Mouse (Mus musculus): ENCODE measurements around the gene Lsm12. TPM values are rescaled to one million over a fixed set of nuclear protein-coding genes. Genes with fewer than 3 reads are reported as not detected.

The Lsm12 gene
- polyA plus RNA-seq, 1 experiment from 2014 or later, result 155 TPM

GRCm38 (mm10) chr11:102134516-102134915, 50.6 kb downstream of the Lsm12 start:
- no peaks in the 10 kb centered on the region for H3K9me3 ChIP-seq
- no peak for DNase-seq (ENCODE audit: low spot score)
- no peak overlapping the region for H3K27ac ChIP-seq (replicated peaks)
- no peaks in the 10 kb centered on the region for H3K36me3 ChIP-seq (replicated peaks)
- peaks cover 23% of the 10 kb centered on the region for H3K4me1 ChIP-seq
- H3K4me3 ChIP-seq, result no peak overlapping the region
- 30% methylated on average over 4 of the region's 4 CpGs for WGBS
- peaks cover 40% of the 10 kb centered on the region for H3K27me3 ChIP-seq (replicated peaks; ENCODE audit: low read depth, poor library complexity, severe bottlenecking)

- H3K36me3 ChIP-seq (replicated peaks), result no peaks in the 10 kb centered on the region
- no peaks in the 10 kb centered on the region for H3K27me3 ChIP-seq (replicated peaks; ENCODE audit: low read depth, poor library complexity, severe bottlenecking)
- peaks cover 4% of the 10 kb centered on the region; the same call in 1 of the 2 replicates for H3K9me3 ChIP-seq
- WGBS, result 80% methylated on average over 6 of the region's 6 CpGs
- DNase-seq (ENCODE audit: low spot score), result no peak
- no peaks in the 10 kb centered on the region for H3K4me1 ChIP-seq
- H3K27ac ChIP-seq (replicated peaks), result no peak overlapping the region
- H3K4me3 ChIP-seq, result no peak overlapping the region
These were observed 67.7 kb downstream of the Lsm12 start for GRCm38 (mm10) chr11:102117386-102117785.

- WGBS, result 75% methylated on average over 8 of the region's 8 CpGs
- H3K4me3 ChIP-seq, result no peak overlapping the region
These were observed 68.9 kb downstream of the Lsm12 start for GRCm38 (mm10) chr11:102116241-102116640.

More at GRCm38 (mm10) chr11:102116241-102116640, 68.9 kb downstream of the Lsm12 start:
- no peak for DNase-seq (ENCODE audit: low spot score)
- 0 out of 2 replicates have a peak, but pooled peaks cover 4% of the 10 kb centered on the region for H3K27me3 ChIP-seq (replicated peaks; ENCODE audit: low read depth, poor library complexity, severe bottlenecking)
- no peak overlapping the region for H3K27ac ChIP-seq (replicated peaks)
- no peaks in the 10 kb centered on the region for H3K4me1 ChIP-seq
- no peaks in the 10 kb centered on the region for H3K36me3 ChIP-seq (replicated peaks)
- peaks cover 4% of the 10 kb centered on the region; the same call in 1 of the 2 replicates for H3K9me3 ChIP-seq

Small RNA genes lying within 50 kb of the gene (microRNA-seq; reads per million reads assigned to microRNA genes)
- 1.8 reads per million for gene Mir8101

Other genes starting within 250 kb of the Lsm12 start
- gene Sost, start 218.3 kb downstream of the Lsm12 start, polyA plus RNA-seq (2016; fragmentation: Nextera tagmentation; extraction: Ambion mirVana), result 0.20 and 0.30 TPM in 2 replicates
- gene Cfap97d1, start 201.0 kb downstream of the Lsm12 start, polyA plus RNA-seq (2016; fragmentation: Nextera tagmentation; extraction: Ambion mirVana), result not detected in 2 replicates
- gene Dusp3, start 198.3 kb downstream of the Lsm12 start, polyA plus RNA-seq (2016; fragmentation: Nextera tagmentation; extraction: Ambion mirVana), result 11.0 and 11.7 TPM in 2 replicates
- 8.2 and 10.3 TPM in 2 replicates for gene Mpp3, start 156.8 kb downstream of the Lsm12 start, polyA plus RNA-seq (2016; fragmentation: Nextera tagmentation; extraction: Ambion mirVana)
- gene Cd300lg, start 143.8 kb downstream of the Lsm12 start, polyA plus RNA-seq (2016; fragmentation: Nextera tagmentation; extraction: Ambion mirVana), result 0.28 and 0.51 TPM in 2 replicates
- 12.5 and 12.9 TPM in 2 replicates for gene Mpp2, start 96.8 kb downstream of the Lsm12 start, polyA plus RNA-seq (2016; fragmentation: Nextera tagmentation; extraction: Ambion mirVana)
- not detected in 2 replicates for gene Ppy, start 84.0 kb downstream of the Lsm12 start, polyA plus RNA-seq (2016; fragmentation: Nextera tagmentation; extraction: Ambion mirVana)
- gene Pyy, start 77.5 kb downstream of the Lsm12 start, polyA plus RNA-seq (2016; fragmentation: Nextera tagmentation; extraction: Ambion mirVana), result 0.32 and 0.49 TPM in 2 replicates
- gene Nags, start 39.8 kb downstream of the Lsm12 start, polyA plus RNA-seq (2016; fragmentation: Nextera tagmentation; extraction: Ambion mirVana), result not detected in 2 replicates
- gene Tmem101, start 28.9 kb downstream of the Lsm12 start, polyA plus RNA-seq (2016; fragmentation: Nextera tagmentation; extraction: Ambion mirVana), result 35.0 and 38.0 TPM in 2 replicates
- gene G6pc3, start 4.3 kb upstream of the Lsm12 start, polyA plus RNA-seq (2016; fragmentation: Nextera tagmentation; extraction: Ambion mirVana), result 38.2 and 39.6 TPM in 2 replicates
- 49.6 and 52.9 TPM in 2 replicates for gene Hdac5, start 44.9 kb upstream of the Lsm12 start, polyA plus RNA-seq (2016; fragmentation: Nextera tagmentation; extraction: Ambion mirVana)
- gene BC030867, start 63.6 kb upstream of the Lsm12 start, polyA plus RNA-seq (2016; fragmentation: Nextera tagmentation; extraction: Ambion mirVana), result 30.1 and 32.4 TPM in 2 replicates
- 0.09 and 0.10 TPM in 2 replicates for gene Asb16, start 83.4 kb upstream of the Lsm12 start, polyA plus RNA-seq (2016; fragmentation: Nextera tagmentation; extraction: Ambion mirVana)
- gene Tmub2, start 99.6 kb upstream of the Lsm12 start, polyA plus RNA-seq (2016; fragmentation: Nextera tagmentation; extraction: Ambion mirVana), result 45.2 and 46.2 TPM in 2 replicates
- gene Atxn7l3, start 111.3 kb upstream of the Lsm12 start, polyA plus RNA-seq (2016; fragmentation: Nextera tagmentation; extraction: Ambion mirVana), result 15.6 and 18.2 TPM in 2 replicates
- 94.2 and 96.3 TPM in 2 replicates for gene Ubtf, start 134.4 kb upstream of the Lsm12 start, polyA plus RNA-seq (2016; fragmentation: Nextera tagmentation; extraction: Ambion mirVana)
- 29.7 and 33.8 TPM in 2 replicates for gene Slc4a1, start 180.9 kb upstream of the Lsm12 start, polyA plus RNA-seq (2016; fragmentation: Nextera tagmentation; extraction: Ambion mirVana)
- 10.0 and 11.9 TPM in 2 replicates for gene Rundc3a, start 208.1 kb upstream of the Lsm12 start, polyA plus RNA-seq (2016; fragmentation: Nextera tagmentation; extraction: Ambion mirVana)
- gene Slc25a39, start 222.7 kb upstream of the Lsm12 start, polyA plus RNA-seq (2016; fragmentation: Nextera tagmentation; extraction: Ambion mirVana), result 229 and 241 TPM in 2 replicates
- 79.4 and 87.3 TPM in 2 replicates for gene Grn, start 245.0 kb upstream of the Lsm12 start, polyA plus RNA-seq (2016; fragmentation: Nextera tagmentation; extraction: Ambion mirVana)

All from embryonic facial prominence, embryonic 10.5 days (tissue).